Mouse (Mus musculus) olfactory bulb, adult 2 months (tissue): Measurements from ENCODE around the gene Ndufb5. TPM values are rescaled to one million over a fixed set of nuclear protein-coding genes. Genes with fewer than 3 reads are reported as not detected.

Source experiments
- H3K27ac ChIP-seq: fragments of 200-500 bp; 2 replicates; pipeline ENCODE4 v1.5.1; 2012; ENCODE audit warnings: low read depth, low read length; ENCODE audit not compliant: insufficient read depth
- H3K4me1 ChIP-seq: fragments of 200-500 bp; 2 replicates; pipeline ENCODE4 v1.6.1; 2012; ENCODE audit warnings: low read length; ENCODE audit not compliant: control insufficient read depth, insufficient read depth
- H3K4me3 ChIP-seq: fragments of 200-500 bp; 2 replicates; pipeline ENCODE4 v1.5.1; 2012; ENCODE audit warnings: mild to moderate bottlenecking, low read depth, low read length, moderate library complexity; ENCODE audit not compliant: insufficient read depth
- CTCF ChIP-seq: fragments of 200-500 bp; IDR thresholded peaks from 2 replicates; pipeline ENCODE4 v1.5.1; 2012; ENCODE audit warnings: low read depth, mild to moderate bottlenecking, low read length, moderate library complexity; ENCODE audit not compliant: insufficient read depth
- POLR2A ChIP-seq: fragments of 200-500 bp; IDR thresholded peaks from 2 replicates; pipeline ENCODE4 v1.6.1; 2012; ENCODE audit warnings: mild to moderate bottlenecking, low read depth, low read length, moderate library complexity; ENCODE audit not compliant: insufficient read depth
- WGBS: fragments of 180-500 bp; shearing (Covaris S2); methylation state at CpG from one replicate; pipeline ENCODE4 v1.1.7; 2018; 5-methylcytosine and 5-hydroxymethylcytosine counted together
- polyA plus RNA-seq: library from polyadenylated mRNA; stranded (reverse); fragments of >200 nt; gene quantifications from 2 replicates; pipeline ENCODE4 v1.2.4, GENCODE M21; 2012; ENCODE audit warnings: low replicate concordance; ENCODE audit not compliant: missing spikeins, insufficient read depth, insufficient read length

Ndufb5 gene
- not detected in 2 replicates for polyA plus RNA-seq

GRCm38 (mm10) chr3:32736244-32737171, at the start of gene Ndufb5:
Ndufb5 (plus strand) TSS chr3:32736990.
- H3K4me1 ChIP-seq = peaks cover 7% of the 10 kb centered on the region
- TF ChIP-seq POLR2A (peak; percentile 70), CTCF (no peak)
- peak within 1 kb of the TSS; percentile 88 for H3K27ac ChIP-seq
- H3K4me3 ChIP-seq = peak within 1 kb of the TSS; percentile 98
- WGBS = under 1% methylated on average over 62 of the region's 62 CpGs

GRCm38 (mm10) chr3:32687156-32687555, 49.6 kb upstream of the Ndufb5 start:
- Histone ChIP-seq H3K4me1 (peaks cover 2% of the 10 kb centered on the region; the same call in 1 of the 2 replicates), H3K27ac (no peak overlapping the region), H3K4me3 (no peak overlapping the region)
- no peak for TF ChIP-seq CTCF
- no peak for TF ChIP-seq POLR2A
- 85% methylated on average over 4 of the region's 4 CpGs for WGBS

GRCm38 (mm10) chr3:32689567-32689999, 47.2 kb upstream of the Ndufb5 start:
- H3K4me3 ChIP-seq = no peak overlapping the region
- no peak for TF ChIP-seq POLR2A
- no peak for TF ChIP-seq CTCF
- H3K27ac ChIP-seq = no peak overlapping the region
- WGBS = 80% methylated on average over 9 of the region's 9 CpGs
- H3K4me1 ChIP-seq = peaks cover 2% of the 10 kb centered on the region; the same call in 1 of the 2 replicates

- TF ChIP-seq CTCF (no peak), POLR2A (no peak)
- Histone ChIP-seq H3K4me1 (peaks cover 2% of the 10 kb centered on the region; the same call in 1 of the 2 replicates), H3K27ac (no peak overlapping the region), H3K4me3 (no peak overlapping the region)
- 84% methylated on average over 3 of the region's 3 CpGs for WGBS
Measured at GRCm38 (mm10) chr3:32690008-32690407, 46.8 kb upstream of the Ndufb5 start.

- H3K4me1 ChIP-seq = peaks cover 2% of the 10 kb centered on the region; the same call in 1 of the 2 replicates
- WGBS = 55% methylated on average over 1 of the region's 1 CpGs
- TF ChIP-seq CTCF = no peak
- TF ChIP-seq POLR2A = no peak
Measured at GRCm38 (mm10) chr3:32690901-32691300, 45.9 kb upstream of the Ndufb5 start.

GRCm38 (mm10) chr3:32691841-32692240, 44.9 kb upstream of the Ndufb5 start:
- Histone ChIP-seq H3K4me1 (peaks cover 2% of the 10 kb centered on the region; the same call in 1 of the 2 replicates), H3K4me3 (no peak overlapping the region), H3K27ac (no peak overlapping the region)
- TF ChIP-seq POLR2A = no peak
- TF ChIP-seq CTCF = no peak
- WGBS = 62% methylated on average over 5 of the region's 5 CpGs

More at GRCm38 (mm10) chr3:32690901-32691300, 45.9 kb upstream of the Ndufb5 start:
- H3K4me3 ChIP-seq = no peak overlapping the region
- no peak overlapping the region for H3K27ac ChIP-seq

- WGBS = 59% methylated on average over 5 of the region's 5 CpGs
- TF ChIP-seq CTCF (no peak), POLR2A (no peak)
- Histone ChIP-seq H3K4me1 (no peaks in the 10 kb centered on the region), H3K4me3 (no peak overlapping the region), H3K27ac (no peak overlapping the region)
Measured at GRCm38 (mm10) chr3:32694211-32694610, 42.6 kb upstream of the Ndufb5 start.

- no peak overlapping the region for H3K27ac ChIP-seq
- no peak overlapping the region for H3K4me3 ChIP-seq
- WGBS = 71% methylated on average over 12 of the region's 12 CpGs
- TF ChIP-seq POLR2A = no peak
- TF ChIP-seq CTCF = no peak
- H3K4me1 ChIP-seq = no peaks in the 10 kb centered on the region
Measured at GRCm38 (mm10) chr3:32694737-32695582, 41.8 kb upstream of the Ndufb5 start.
